Mouse (Mus musculus): Measurements from ENCODE around the gene Ccp110. TPM values are rescaled to one million over a fixed set of nuclear protein-coding genes. Genes with fewer than 3 reads are reported as not detected.
A peak's percentile ranks its signal among the peaks of the same experiment; 100 is the strongest.

Ccp110 gene
- polyA plus RNA-seq, 1 experiment from 2014 or later = 8.5 TPM

GRCm38 (mm10) chr7:118769655-118770054, 57.3 kb downstream of the Ccp110 start:
- no peak for ATAC-seq (replicated peaks; ENCODE audit: extremely low read depth, insufficient read depth, low FRiP score)

GRCm38 (mm10) chr7:118773027-118773426, 60.7 kb downstream of the Ccp110 start:
- Histone ChIP-seq H3K4me3 (ENCODE audit: low read length) (no peak overlapping the region), H3K4me1 (ENCODE audit: control insufficient read depth, insufficient read depth, low read length) (peaks cover 8% of the 10 kb centered on the region; the same call in 1 of the 2 replicates), H3K9me3 (replicated peaks; ENCODE audit: control insufficient read depth, low read length) (no peaks in the 10 kb centered on the region), H3K36me3 (ENCODE audit: control insufficient read depth, insufficient read depth) (peaks cover 4% of the 10 kb centered on the region; the same call in 1 of the 2 replicates), H3K27me3 (ENCODE audit: control insufficient read depth, insufficient read depth, low read length) (no peaks in the 10 kb centered on the region), H3K27ac (ENCODE audit: low read length) (no peak overlapping the region), H3K9ac (ENCODE audit: low read length) (no peak overlapping the region), H3K4me2 (ENCODE audit: low read depth, low read length) (no peak overlapping the region)
- no peak for ATAC-seq (replicated peaks; ENCODE audit: extremely low read depth, insufficient read depth, low FRiP score)
- WGBS = 77% methylated on average over 12 of the region's 12 CpGs

More at GRCm38 (mm10) chr7:118769655-118770054, 57.3 kb downstream of the Ccp110 start:
- Histone ChIP-seq H3K4me1 (ENCODE audit: control insufficient read depth, insufficient read depth, low read length) (no peaks in the 10 kb centered on the region), H3K36me3 (ENCODE audit: control insufficient read depth, insufficient read depth) (0 out of 2 replicates have a peak, but pooled peaks cover 4% of the 10 kb centered on the region), H3K9ac (ENCODE audit: low read length) (no peak overlapping the region), H3K4me3 (ENCODE audit: low read length) (no peak overlapping the region), H3K27ac (ENCODE audit: low read length) (no peak overlapping the region), H3K27me3 (ENCODE audit: control insufficient read depth, insufficient read depth, low read length) (no peaks in the 10 kb centered on the region), H3K4me2 (ENCODE audit: low read depth, low read length) (no peak overlapping the region), H3K9me3 (replicated peaks; ENCODE audit: control insufficient read depth, low read length) (no peaks in the 10 kb centered on the region)
- 17% methylated on average over 1 of the region's 1 CpGs for WGBS

GRCm38 (mm10) chr7:118775991-118776390, 63.6 kb downstream of the Ccp110 start:
- Histone ChIP-seq H3K27me3 (ENCODE audit: control insufficient read depth, insufficient read depth, low read length) (no peaks in the 10 kb centered on the region), H3K9ac (ENCODE audit: low read length) (no peak overlapping the region), H3K36me3 (ENCODE audit: control insufficient read depth, insufficient read depth) (peaks cover 10% of the 10 kb centered on the region), H3K4me1 (ENCODE audit: control insufficient read depth, insufficient read depth, low read length) (peaks cover 8% of the 10 kb centered on the region; the same call in 1 of the 2 replicates), H3K4me2 (ENCODE audit: low read depth, low read length) (no peak overlapping the region), H3K9me3 (replicated peaks; ENCODE audit: control insufficient read depth, low read length) (no peaks in the 10 kb centered on the region), H3K4me3 (ENCODE audit: low read length) (no peak overlapping the region), H3K27ac (ENCODE audit: low read length) (no peak overlapping the region)
- ATAC-seq (replicated peaks; ENCODE audit: extremely low read depth, insufficient read depth, low FRiP score) = no peak
- 82% methylated on average over 7 of the region's 7 CpGs for WGBS

GRCm38 (mm10) chr7:118776491-118776890, 64.1 kb downstream of the Ccp110 start:
- H3K36me3 ChIP-seq (ENCODE audit: control insufficient read depth, insufficient read depth) = peaks cover 10% of the 10 kb centered on the region
- H3K4me2 ChIP-seq (ENCODE audit: low read depth, low read length) = no peak overlapping the region
- 79% methylated on average over 9 of the region's 9 CpGs for WGBS
- no peak for ATAC-seq (replicated peaks; ENCODE audit: extremely low read depth, insufficient read depth, low FRiP score)
- H3K27me3 ChIP-seq (ENCODE audit: control insufficient read depth, insufficient read depth, low read length) = no peaks in the 10 kb centered on the region
- H3K4me1 ChIP-seq (ENCODE audit: control insufficient read depth, insufficient read depth, low read length) = peaks cover 8% of the 10 kb centered on the region; the same call in 1 of the 2 replicates
- H3K9ac ChIP-seq (ENCODE audit: low read length) = no peak overlapping the region
- no peak overlapping the region for H3K4me3 ChIP-seq (ENCODE audit: low read length)
- H3K27ac ChIP-seq (ENCODE audit: low read length) = no peak overlapping the region
- H3K9me3 ChIP-seq (replicated peaks; ENCODE audit: control insufficient read depth, low read length) = no peaks in the 10 kb centered on the region

- H3K27ac ChIP-seq (ENCODE audit: low read length) = peak overlapping the region; percentile 51
- H3K4me3 ChIP-seq (ENCODE audit: low read length) = no peak overlapping the region
These were observed 65.4 kb downstream of the Ccp110 start for GRCm38 (mm10) chr7:118777598-118778394.

GRCm38 (mm10) chr7:118778561-118778960, 66.2 kb downstream of the Ccp110 start:
- no peak overlapping the region for H3K4me3 ChIP-seq (ENCODE audit: low read length)
- 76% methylated on average over 6 of the region's 6 CpGs for WGBS
- H3K9me3 ChIP-seq (replicated peaks; ENCODE audit: control insufficient read depth, low read length) = no peaks in the 10 kb centered on the region
- H3K36me3 ChIP-seq (ENCODE audit: control insufficient read depth, insufficient read depth) = peaks cover 6% of the 10 kb centered on the region
- no peak overlapping the region for H3K4me2 ChIP-seq (ENCODE audit: low read depth, low read length)
- no peak overlapping the region for H3K9ac ChIP-seq (ENCODE audit: low read length)
- peak overlapping the region; percentile 25 for H3K27ac ChIP-seq (ENCODE audit: low read length)
- H3K27me3 ChIP-seq (ENCODE audit: control insufficient read depth, insufficient read depth, low read length) = no peaks in the 10 kb centered on the region
- H3K4me1 ChIP-seq (ENCODE audit: control insufficient read depth, insufficient read depth, low read length) = peaks cover 8% of the 10 kb centered on the region; the same call in 1 of the 2 replicates
- no peak for ATAC-seq (replicated peaks; ENCODE audit: extremely low read depth, insufficient read depth, low FRiP score)

More at GRCm38 (mm10) chr7:118777598-118778394, 65.4 kb downstream of the Ccp110 start:
- H3K27me3 ChIP-seq (ENCODE audit: control insufficient read depth, insufficient read depth, low read length) = no peaks in the 10 kb centered on the region
- peaks cover 8% of the 10 kb centered on the region; the same call in 1 of the 2 replicates for H3K4me1 ChIP-seq (ENCODE audit: control insufficient read depth, insufficient read depth, low read length)
- H3K9ac ChIP-seq (ENCODE audit: low read length) = no peak overlapping the region
- no peaks in the 10 kb centered on the region for H3K9me3 ChIP-seq (replicated peaks; ENCODE audit: control insufficient read depth, low read length)
- WGBS = 58% methylated on average over 10 of the region's 10 CpGs
- H3K36me3 ChIP-seq (ENCODE audit: control insufficient read depth, insufficient read depth) = peaks cover 9% of the 10 kb centered on the region
- ATAC-seq (replicated peaks; ENCODE audit: extremely low read depth, insufficient read depth, low FRiP score) = peak; percentile 69
- no peak overlapping the region for H3K4me2 ChIP-seq (ENCODE audit: low read depth, low read length)

GRCm38 (mm10) chr7:118783305-118784001, 71.1 kb downstream of the Ccp110 start:
- Histone ChIP-seq H3K36me3 (ENCODE audit: control insufficient read depth, insufficient read depth) (peaks cover 9% of the 10 kb centered on the region; the same call in 1 of the 2 replicates), H3K4me1 (ENCODE audit: control insufficient read depth, insufficient read depth, low read length) (no peaks in the 10 kb centered on the region), H3K27me3 (ENCODE audit: control insufficient read depth, insufficient read depth, low read length) (no peaks in the 10 kb centered on the region), H3K9ac (ENCODE audit: low read length) (no peak overlapping the region), H3K4me2 (ENCODE audit: low read depth, low read length) (no peak overlapping the region), H3K9me3 (replicated peaks; ENCODE audit: control insufficient read depth, low read length) (no peaks in the 10 kb centered on the region), H3K4me3 (ENCODE audit: low read length) (no peak overlapping the region), H3K27ac (ENCODE audit: low read length) (no peak overlapping the region)
- no peak for ATAC-seq (replicated peaks; ENCODE audit: extremely low read depth, insufficient read depth, low FRiP score)
- 86% methylated on average over 11 of the region's 11 CpGs for WGBS

- WGBS = 87% methylated on average over 6 of the region's 6 CpGs
- H3K27me3 ChIP-seq (ENCODE audit: control insufficient read depth, insufficient read depth, low read length) = no peaks in the 10 kb centered on the region
- no peaks in the 10 kb centered on the region for H3K4me1 ChIP-seq (ENCODE audit: control insufficient read depth, insufficient read depth, low read length)
- no peak overlapping the region for H3K4me3 ChIP-seq (ENCODE audit: low read length)
- no peak for ATAC-seq (replicated peaks; ENCODE audit: extremely low read depth, insufficient read depth, low FRiP score)
- no peak overlapping the region for H3K4me2 ChIP-seq (ENCODE audit: low read depth, low read length)
- 0 out of 2 replicates have a peak, but pooled peaks cover 3% of the 10 kb centered on the region for H3K36me3 ChIP-seq (ENCODE audit: control insufficient read depth, insufficient read depth)
- H3K27ac ChIP-seq (ENCODE audit: low read length) = no peak overlapping the region
- no peak overlapping the region for H3K9ac ChIP-seq (ENCODE audit: low read length)
- no peaks in the 10 kb centered on the region for H3K9me3 ChIP-seq (replicated peaks; ENCODE audit: control insufficient read depth, low read length)
These were observed 73.7 kb downstream of the Ccp110 start for GRCm38 (mm10) chr7:118786091-118786490.

All from heart, embryonic 16.5 days (tissue).